Mouse (Mus musculus): ENCODE data around the gene Rundc1.
"Not testable (repeated sequence)": the region's sequence is repeated elsewhere in the genome, so short reads cannot be mapped to it uniquely, and the experiment has no call there.

Rundc1 gene

GRCm38 (mm10) chr11:101442127-101442693 lies 17.3 kb downstream of the Rundc1 start, which contains the start of gene Rpl27:
Gene Rpl27 (plus strand): TSS chr11:101442298.
- peak; percentile 96 to 98 for DNase-seq (ENCODE audit: low read depth in 2 of 2, low spot score in 2 of 2)

GRCm38 (mm10) chr11:101442760-101443159 lies 17.9 kb downstream of the Rundc1 start:
- no peak for DNase-seq (ENCODE audit: low read depth in 2 of 2, low spot score in 2 of 2)

- DNase-seq (ENCODE audit: low read depth in 2 of 2, low spot score in 2 of 2): no peak
Observed at GRCm38 (mm10) chr11:101446319-101446718, 21.4 kb downstream of the Rundc1 start.

GRCm38 (mm10) chr11:101446860-101447259 lies 22.0 kb downstream of the Rundc1 start:
- DNase-seq (ENCODE audit: low read depth in 2 of 2, low spot score in 2 of 2): not testable (repeated sequence)

- DNase-seq (ENCODE audit: low read depth in 2 of 2, low spot score in 2 of 2): no peak
Observed at GRCm38 (mm10) chr11:101447786-101448185, 22.9 kb downstream of the Rundc1 start.

- DNase-seq (ENCODE audit: low read depth in 2 of 2, low spot score in 2 of 2): peak; percentile 48 to 64
Observed at GRCm38 (mm10) chr11:101448274-101448746, 23.4 kb downstream of the Rundc1 start, which contains the start of gene Ifi35. Gene Ifi35 (plus strand): TSS chr11:101448407.

- no peak for DNase-seq (ENCODE audit: low read depth in 2 of 2, low spot score in 2 of 2)
Observed at GRCm38 (mm10) chr11:101448899-101449298, 24.0 kb downstream of the Rundc1 start.

GRCm38 (mm10) chr11:101449596-101449995 lies 24.7 kb downstream of the Rundc1 start:
- not testable (repeated sequence) for DNase-seq (ENCODE audit: low read depth in 2 of 2, low spot score in 2 of 2)

- DNase-seq (ENCODE audit: low read depth in 2 of 2, low spot score in 2 of 2): no peak
Observed at GRCm38 (mm10) chr11:101450394-101450793, 25.5 kb downstream of the Rundc1 start.

- no peak for DNase-seq (ENCODE audit: low read depth in 2 of 2, low spot score in 2 of 2)
Observed at GRCm38 (mm10) chr11:101451536-101451935, 26.7 kb downstream of the Rundc1 start.

GRCm38 (mm10) chr11:101452093-101452774 lies 27.3 kb downstream of the Rundc1 start:
- DNase-seq (ENCODE audit: low read depth in 2 of 2, low spot score in 2 of 2): no peak

GRCm38 (mm10) chr11:101454702-101455101 lies 29.8 kb downstream of the Rundc1 start:
- DNase-seq (ENCODE audit: low read depth in 2 of 2, low spot score in 2 of 2): no peak

GRCm38 (mm10) chr11:101455627-101456026 lies 30.7 kb downstream of the Rundc1 start:
- no peak for DNase-seq (ENCODE audit: low read depth in 2 of 2, low spot score in 2 of 2)

- DNase-seq (ENCODE audit: low read depth in 2 of 2, low spot score in 2 of 2): no peak
Observed at GRCm38 (mm10) chr11:101457631-101458030, 32.7 kb downstream of the Rundc1 start.

- DNase-seq (ENCODE audit: low read depth in 2 of 2, low spot score in 2 of 2): no peak
Observed at GRCm38 (mm10) chr11:101458217-101458616, 33.3 kb downstream of the Rundc1 start.

GRCm38 (mm10) chr11:101459716-101460115 lies 34.8 kb downstream of the Rundc1 start:
- DNase-seq (ENCODE audit: low read depth in 2 of 2, low spot score in 2 of 2): no peak

GRCm38 (mm10) chr11:101460321-101460720 lies 35.4 kb downstream of the Rundc1 start:
- DNase-seq (ENCODE audit: low read depth in 2 of 2, low spot score in 2 of 2): no peak

- no peak for DNase-seq (ENCODE audit: low read depth in 2 of 2, low spot score in 2 of 2)
Observed at GRCm38 (mm10) chr11:101462141-101462540, 37.3 kb downstream of the Rundc1 start.

- no peak for DNase-seq (ENCODE audit: low read depth in 2 of 2, low spot score in 2 of 2)
Observed at GRCm38 (mm10) chr11:101462583-101463440, 37.9 kb downstream of the Rundc1 start.

- DNase-seq (ENCODE audit: low read depth in 2 of 2, low spot score in 2 of 2): no peak
Observed at GRCm38 (mm10) chr11:101464211-101465100, 39.6 kb downstream of the Rundc1 start, which contains the start of gene Rnd2. Gene Rnd2 (plus strand): TSS chr11:101464999.
